Mouse (Mus musculus) layer of hippocampus, postnatal 10 days (tissue): ENCODE measurements around the gene Pnrc1. TPM values are rescaled to one million over a fixed set of nuclear protein-coding genes. Genes with fewer than 3 reads are reported as not detected.
"Not testable (repeated sequence)": the region's sequence is repeated elsewhere in the genome, so short reads cannot be mapped to it uniquely, and the experiment has no call there.

ENCODE experiments used
- DNase-seq, 2 experiments: peaks; one replicate each; pipeline ENCODE4 v3.0.0; 2021; ENCODE audit warnings: low spot score in 2 of 2
- long read RNA-seq: library from polyadenylated mRNA; stranded (forward); transcript quantifications from one replicate; pipeline ENCODE4 v2.0.0, GENCODE M21; 2023
- total RNA-seq, 2 experiments: library from RNA; stranded (reverse); gene quantifications; 2 replicates each; pipeline ENCODE4 v1.2.3; 2021

Gene Pnrc1
- total RNA-seq, result 100 to 1,000 TPM in 1 of 2 experiments, 10 to 100 TPM in 1; 94.9 to 101 TPM
- long read RNA-seq, transcript Pnrc1-201 (2 exons, 1,648 nt), result major isoform, 33 of 48 reads
- long read RNA-seq, partial matches to known transcripts, result 4 of 48 reads
- long read RNA-seq, other reads (novel, unspliced or antisense), result 9 of 48 reads

GRCm38 (mm10) chr4:33290002-33290401 is at the start of gene Pnrc1:
Gene Pnrc1, minus strand, starts transcription at chr4:33290163.
- DNase-seq, result peak; percentile 16 to 22

- no peak for DNase-seq
Observed at GRCm38 (mm10) chr4:33337999-33338398, 48.0 kb upstream of the Pnrc1 start.

GRCm38 (mm10) chr4:33332956-33333455 is 43.0 kb upstream of the Pnrc1 start:
- no peak for DNase-seq

GRCm38 (mm10) chr4:33331147-33331546 is 41.2 kb upstream of the Pnrc1 start:
- DNase-seq, result no peak

GRCm38 (mm10) chr4:33315840-33316239 is 25.9 kb upstream of the Pnrc1 start:
- DNase-seq, result no peak

- DNase-seq, result not testable (repeated sequence)
Observed at GRCm38 (mm10) chr4:33314150-33314549, 24.2 kb upstream of the Pnrc1 start.

- no peak for DNase-seq
Observed at GRCm38 (mm10) chr4:33310840-33311437, 21.0 kb upstream of the Pnrc1 start.

GRCm38 (mm10) chr4:33309764-33310757 is 20.1 kb upstream of the Pnrc1 start, which contains the start of gene Rngtt:
Gene Rngtt, plus strand, starts transcription at chr4:33310311.
- peak; percentile 93 to 95 for DNase-seq

GRCm38 (mm10) chr4:33307146-33307545 is 17.2 kb upstream of the Pnrc1 start:
- no peak for DNase-seq

GRCm38 (mm10) chr4:33303057-33303456 is 13.1 kb upstream of the Pnrc1 start:
- no peak for DNase-seq

GRCm38 (mm10) chr4:33300891-33301665 is 11.1 kb upstream of the Pnrc1 start:
- DNase-seq, result not testable (repeated sequence)

GRCm38 (mm10) chr4:33292409-33293370 is 2.7 kb upstream of the Pnrc1 start:
- DNase-seq, result peak; percentile 84 to 86

- DNase-seq, result no peak
Observed at GRCm38 (mm10) chr4:33290878-33291277, 915 bp upstream of the Pnrc1 start.

GRCm38 (mm10) chr4:33289106-33289650 is 785 bp downstream of the Pnrc1 start:
- DNase-seq, result no peak

GRCm38 (mm10) chr4:33285448-33285847 is 4.5 kb downstream of the Pnrc1 start:
- DNase-seq, result no peak

- DNase-seq, result no peak
Observed at GRCm38 (mm10) chr4:33284083-33284880, 5.7 kb downstream of the Pnrc1 start.

- DNase-seq, result no peak
Observed at GRCm38 (mm10) chr4:33281891-33282685, 7.9 kb downstream of the Pnrc1 start.

- no peak for DNase-seq
Observed at GRCm38 (mm10) chr4:33273437-33273836, 16.5 kb downstream of the Pnrc1 start.
